Mouse (Mus musculus): ENCODE measurements at regions not wholly inside any gene's neighbourhood (a gene's known extent, or its start where the extent isn't known, plus 50 kb on each side); places are given as distances from the start of the nearest gene placed in this dataset.

DNA sequence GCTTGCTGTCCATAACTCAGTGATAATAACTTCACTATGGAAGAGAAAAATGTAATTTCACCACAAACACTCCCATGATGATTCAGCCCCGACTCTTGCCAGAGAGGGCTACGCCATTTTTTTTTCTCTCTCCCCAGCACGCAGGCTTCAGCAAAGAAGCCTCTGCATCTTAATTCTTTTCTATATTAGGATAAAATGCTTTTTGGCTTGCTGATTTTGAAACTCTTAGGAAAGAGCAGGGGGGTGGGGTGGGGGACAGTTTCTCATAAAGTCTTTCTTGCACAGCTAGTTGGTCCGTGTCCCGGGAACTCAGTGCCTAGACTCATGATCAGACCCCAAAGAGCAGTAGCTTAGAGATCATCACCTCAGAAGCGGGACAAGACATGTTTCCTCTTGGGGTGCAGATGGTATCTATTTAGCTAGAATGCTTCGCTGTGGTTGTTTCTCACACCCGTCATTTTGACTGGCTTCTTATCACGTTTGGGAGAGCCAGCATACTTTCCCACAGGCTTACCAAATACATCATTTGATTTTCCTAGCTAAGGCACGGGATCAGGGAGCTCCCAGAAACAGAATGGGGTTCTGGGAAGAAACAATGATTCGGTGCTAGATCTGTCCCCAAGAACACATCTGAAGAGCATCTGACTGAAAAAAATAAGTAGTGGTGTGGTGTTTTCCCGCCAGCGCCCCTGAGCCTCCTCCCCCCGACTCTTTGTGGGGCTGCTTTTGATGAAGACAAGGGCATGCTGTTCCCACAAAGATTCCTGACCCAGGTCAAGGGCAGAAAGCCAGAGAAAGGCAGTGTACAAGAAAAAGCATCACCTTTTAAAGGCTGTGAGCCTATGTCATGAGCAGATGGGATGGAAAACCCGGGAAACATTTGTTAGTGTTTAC is 483.6 kb upstream of the Id4 start:
- TF ChIP-seq RCOR1 (conservative IDR thresholded peaks at IDR 0.05; ENCODE audit: low read depth, low read length), result no peak
- no peak for TF ChIP-seq GABPA (IDR thresholded peaks at IDR 0.05; ENCODE audit: insufficient replicate concordance, low read depth, low read length)
- no peak for TF ChIP-seq KAT2A (IDR thresholded peaks at IDR 0.05; ENCODE audit: insufficient replicate concordance, low read length)
- TF ChIP-seq MEF2A (IDR thresholded peaks at IDR 0.05; ENCODE audit: borderline replicate concordance, low read depth, low read length), result no peak
- no peak for TF ChIP-seq ZKSCAN1 (IDR thresholded peaks at IDR 0.05; ENCODE audit: borderline replicate concordance, low read depth, low read length)
- no peak for TF ChIP-seq ZMIZ1 (IDR thresholded peaks at IDR 0.05; ENCODE audit: low read depth, low read length)
- no peak for TF ChIP-seq POLR2AphosphoS2 (IDR thresholded peaks at IDR 0.05; ENCODE audit: low read depth, low read length)
- TF ChIP-seq USF2 (conservative IDR thresholded peaks at IDR 0.05; ENCODE audit: low read depth, low read length), result no peak
- no peak for TF ChIP-seq IRF4 (IDR thresholded peaks at IDR 0.05; ENCODE audit: low read depth, low read length)
- no peak for TF ChIP-seq NRF1 (IDR thresholded peaks at IDR 0.05; ENCODE audit: low read depth, low read length)
- TF ChIP-seq PAX5 (IDR thresholded peaks at IDR 0.05; ENCODE audit: low read length), result no peak
- TF ChIP-seq MXI1 (IDR thresholded peaks at IDR 0.05; ENCODE audit: low read depth, low read length), result no peak
- no peak for TF ChIP-seq ZNF384 (IDR thresholded peaks at IDR 0.05; ENCODE audit: low read depth, low read length)
- TF ChIP-seq TCF12 (IDR thresholded peaks at IDR 0.05; ENCODE audit: low read depth, low read length), result no peak
- TF ChIP-seq ETS1 (conservative IDR thresholded peaks at IDR 0.05; ENCODE audit: low read depth, low read length), result no peak
- TF ChIP-seq UBTF (IDR thresholded peaks at IDR 0.05; ENCODE audit: low read depth, low read length), result no peak
- no peak for TF ChIP-seq CTCF (conservative IDR thresholded peaks at IDR 0.05 in 1 of 2, IDR thresholded peaks at IDR 0.05 in 1 of 2; ENCODE audit: low read depth in 2 of 2, low read length in 2 of 2)
- no peak for TF ChIP-seq MYC (IDR thresholded peaks at IDR 0.05; ENCODE audit: low read depth, low read length)
- TF ChIP-seq MAZ (IDR thresholded peaks at IDR 0.05; ENCODE audit: low read depth, low read length), result no peak
- TF ChIP-seq SIN3A (IDR thresholded peaks at IDR 0.05; ENCODE audit: low read length), result no peak
- Histone ChIP-seq H3K79me2 (replicated peaks; ENCODE audit: control insufficient read depth, extremely low read depth, insufficient read depth, poor library complexity, severe bottlenecking) (no peaks in the 10 kb centered on the region), H3K4me3 (replicated peaks in 1 of 3; ENCODE audit: low read depth in 2 of 3, low read length in 2 of 3, poor library complexity in 1 of 3) (no peak overlapping the region), H3K36me3 (replicated peaks in 1 of 2; ENCODE audit: control insufficient read depth in 1 of 2, insufficient read depth in 1 of 2, low read length in 1 of 2) (no peaks in the 10 kb centered on the region), H3K4me1 (ENCODE audit: control insufficient read depth in 1 of 2, insufficient read depth in 2 of 2) (no peaks in the 10 kb centered on the region), H3K4me2 (ENCODE audit: insufficient read depth, low read depth, poor library complexity, severe bottlenecking) (no peak overlapping the region), H3K27ac (ENCODE audit: insufficient read depth, low read depth) (no peak overlapping the region), H3K27me3 (replicated peaks) (no peaks in the 10 kb centered on the region), H3K9ac (ENCODE audit: insufficient read depth, low read depth) (no peak overlapping the region), H3K9me3 (replicated peaks; ENCODE audit: low read length) (peaks cover 55% of the 10 kb centered on the region)
- no peak for DNase-seq (ENCODE audit: extremely low read depth)
- in situ Hi-C loops (cut with MboI; ENCODE audit: low pct_ligation_motif_present, low pct_unique_long_range_greater_than_20kb, low sequenced_read_pairs) (no loop called here), dilution Hi-C loops (cut with MboI; ENCODE audit: extremely low pct_ligation_motif_present, extremely low pct_unique_long_range_greater_than_20kb, low sequenced_read_pairs) (no loop called here)
